Mouse (Mus musculus) intestine, postnatal 0 days (tissue): ENCODE data around the gene Ptpn7. TPM values are rescaled to one million over a fixed set of nuclear protein-coding genes. Genes with fewer than 3 reads are reported as not detected.
"Not testable (repeated sequence)": the region's sequence is repeated elsewhere in the genome, so short reads cannot be mapped to it uniquely, and the experiment has no call there.

Source experiments
- ATAC-seq: fragments of 200-750 bp; cut with Nextera tagmentation; 2 replicates; pipeline ENCODE4 v1.8.0; 2017; ENCODE audit warnings: mild to moderate bottlenecking, moderate TSS enrichment, moderate library complexity
- H3K27ac ChIP-seq: fragments of 300-500 bp; sonication (generic); 2 replicates; pipeline ENCODE4 v1.5.1; 2014; ENCODE audit warnings: mild to moderate bottlenecking, low read depth, low read length, moderate library complexity
- H3K27me3 ChIP-seq: fragments of 300-500 bp; sonication (generic); replicated peaks from 2 replicates; pipeline ENCODE4 v1.6.1; 2014; ENCODE audit warnings: low read length, mixed read lengths; ENCODE audit not compliant: control insufficient read depth, insufficient read depth
- H3K36me3 ChIP-seq: fragments of 300-500 bp; sonication (generic); 2 replicates; pipeline ENCODE4 v1.6.1; 2014; ENCODE audit warnings: mild to moderate bottlenecking, moderate library complexity; ENCODE audit not compliant: control insufficient read depth, insufficient read depth
- H3K4me1 ChIP-seq: fragments of 300-500 bp; sonication (generic); replicated peaks from 2 replicates; pipeline ENCODE4 v1.6.1; 2014; ENCODE audit warnings: antibody characterized with exemption, low read length, mixed read lengths; ENCODE audit not compliant: control insufficient read depth, insufficient read depth
- H3K4me2 ChIP-seq: fragments of 300-500 bp; sonication (generic); replicated peaks from 2 replicates; pipeline ENCODE4 v1.6.1; 2014; ENCODE audit warnings: low read depth, mild to moderate bottlenecking, moderate library complexity
- H3K4me3 ChIP-seq: fragments of 300-500 bp; sonication (generic); 2 replicates; pipeline ENCODE4 v1.5.1; 2014; ENCODE audit warnings: low read depth, low read length
- H3K9ac ChIP-seq: fragments of 300-500 bp; sonication (generic); 2 replicates; pipeline ENCODE4 v1.6.1; 2014; ENCODE audit warnings: mild to moderate bottlenecking, low read depth, low read length
- H3K9me3 ChIP-seq: fragments of 300-500 bp; sonication (generic); 2 replicates; pipeline ENCODE4 v1.6.1; 2016; ENCODE audit warnings: mixed run types; ENCODE audit not compliant: control insufficient read depth
- CTCF ChIP-seq: sonication (generic); IDR thresholded peaks from 2 replicates; pipeline ENCODE4 v1.5.1; 2016; ENCODE audit warnings: low read depth, mild to moderate bottlenecking, control low read depth, antibody characterized with exemption, moderate library complexity
- WGBS: fragments of 180-500 bp; shearing (Covaris S2); extraction: QIAGEN DNeasy Blood & Tissue Kit; methylation state at CpG from one replicate; pipeline ENCODE4 v1.1.7; 2014; 5-methylcytosine and 5-hydroxymethylcytosine counted together
- polyA plus RNA-seq: library from polyadenylated mRNA; unstranded; fragments of >200 nt; fragmentation: Nextera tagmentation; extraction: Ambion mirVana; gene quantifications from 2 replicates; pipeline ENCODE4 v1.2.1, GENCODE M21; 2015

Ptpn7 gene
- polyA plus RNA-seq, 1 experiment from 2014 or later: 0.76 TPM

- peaks cover 8% of the 10 kb centered on the region; the same call in 1 of the 2 replicates for H3K4me1 ChIP-seq
- ATAC-seq: peak; percentile 17
- no peak for TF ChIP-seq CTCF
- H3K4me2 ChIP-seq: 0 out of 2 replicates have a peak overlapping the region, but pooled peaks have one; percentile 9
- no peak overlapping the region for H3K4me3 ChIP-seq
- no peak overlapping the region for H3K9ac ChIP-seq
- 51% methylated on average over 3 of the region's 3 CpGs for WGBS
- H3K9me3 ChIP-seq: no peaks in the 10 kb centered on the region
- no peaks in the 10 kb centered on the region for H3K27me3 ChIP-seq
- H3K36me3 ChIP-seq: no peaks in the 10 kb centered on the region
- H3K27ac ChIP-seq: peak overlapping the region; percentile 84
These were observed 50.5 kb downstream of the Ptpn7 start for GRCm38 (mm10) chr1:135182975-135183374.

GRCm38 (mm10) chr1:135183448-135183847, 50.9 kb downstream of the Ptpn7 start:
- H3K4me3 ChIP-seq: no peak overlapping the region
- H3K9ac ChIP-seq: peak overlapping the region; percentile 17; the same call in 1 of the 2 replicates
- ATAC-seq: peak; percentile 58
- peak overlapping the region; percentile 84 for H3K27ac ChIP-seq
- 0 out of 2 replicates have a peak overlapping the region, but pooled peaks have one; percentile 9 for H3K4me2 ChIP-seq
- WGBS: 40% methylated on average over 4 of the region's 4 CpGs
- TF ChIP-seq CTCF: no peak
- H3K4me1 ChIP-seq: peaks cover 8% of the 10 kb centered on the region; the same call in 1 of the 2 replicates
- no peaks in the 10 kb centered on the region for H3K27me3 ChIP-seq
- no peaks in the 10 kb centered on the region for H3K36me3 ChIP-seq
- H3K9me3 ChIP-seq: no peaks in the 10 kb centered on the region

- Histone ChIP-seq H3K4me3 (no peak overlapping the region), H3K36me3 (no peaks in the 10 kb centered on the region), H3K9ac (peak overlapping the region; percentile 17; the same call in 1 of the 2 replicates), H3K27ac (peak overlapping the region; percentile 84), H3K27me3 (no peaks in the 10 kb centered on the region), H3K4me2 (0 out of 2 replicates have a peak overlapping the region, but pooled peaks have one; percentile 13), H3K4me1 (peaks cover 8% of the 10 kb centered on the region; the same call in 1 of the 2 replicates), H3K9me3 (no peaks in the 10 kb centered on the region)
- no peak for ATAC-seq
- TF ChIP-seq CTCF: no peak
- 44% methylated on average over 11 of the region's 11 CpGs for WGBS
These were observed 51.6 kb downstream of the Ptpn7 start for GRCm38 (mm10) chr1:135183941-135184570.

GRCm38 (mm10) chr1:135185936-135186335, 53.4 kb downstream of the Ptpn7 start:
- Histone ChIP-seq H3K4me1 (0 out of 2 replicates have a peak, but pooled peaks cover 6% of the 10 kb centered on the region), H3K4me3 (no peak overlapping the region), H3K4me2 (no peak overlapping the region), H3K36me3 (no peaks in the 10 kb centered on the region), H3K27ac (no peak overlapping the region), H3K9ac (no peak overlapping the region), H3K9me3 (no peaks in the 10 kb centered on the region), H3K27me3 (no peaks in the 10 kb centered on the region)
- no peak for ATAC-seq
- no peak for TF ChIP-seq CTCF
- 62% methylated on average over 5 of the region's 5 CpGs for WGBS

- ATAC-seq: no peak
These were observed 53.9 kb downstream of the Ptpn7 start for GRCm38 (mm10) chr1:135186427-135186826.

GRCm38 (mm10) chr1:135187016-135187415, 54.5 kb downstream of the Ptpn7 start:
- not testable (repeated sequence) for H3K4me1 ChIP-seq, H3K4me2 ChIP-seq, H3K27me3 ChIP-seq, H3K36me3 ChIP-seq, H3K9me3 ChIP-seq, ATAC-seq, H3K4me3 ChIP-seq, H3K27ac ChIP-seq, H3K9ac ChIP-seq
- WGBS: 58% methylated on average over 2 of the region's 2 CpGs

More at GRCm38 (mm10) chr1:135186427-135186826, 53.9 kb downstream of the Ptpn7 start:
- TF ChIP-seq CTCF: no peak
- Histone ChIP-seq H3K27ac (no peak overlapping the region), H3K4me2 (no peak overlapping the region), H3K9me3 (no peaks in the 10 kb centered on the region), H3K27me3 (no peaks in the 10 kb centered on the region), H3K4me3 (no peak overlapping the region), H3K9ac (no peak overlapping the region), H3K4me1 (0 out of 2 replicates have a peak, but pooled peaks cover 6% of the 10 kb centered on the region), H3K36me3 (no peaks in the 10 kb centered on the region)
- 62% methylated on average over 8 of the region's 8 CpGs for WGBS
